Mouse (Mus musculus) retina, postnatal 7 days (tissue): ENCODE results near the gene Thbs3.

Experiments used
- DNase-seq: peaks from one replicate; pipeline ENCODE4 v3.0.0-alpha.2; 2012; ENCODE audit warnings: low read depth, low spot score

Thbs3 gene

GRCm38 (mm10) chr3:89226900-89227299, 11.9 kb downstream of the Thbs3 start, which contains the start of gene Mtx1:
Gene Mtx1 (minus strand): TSS chr3:89227088.
- DNase-seq: no peak

- DNase-seq: no peak
Observed at GRCm38 (mm10) chr3:89227307-89228179, 12.6 kb downstream of the Thbs3 start.

- peak; percentile 57 for DNase-seq
Observed at GRCm38 (mm10) chr3:89228180-89228549, 13.2 kb downstream of the Thbs3 start.

- no peak for DNase-seq
Observed at GRCm38 (mm10) chr3:89228836-89229235, 13.9 kb downstream of the Thbs3 start, which contains the start of gene Muc1. Gene Muc1 (plus strand): TSS chr3:89229057.

- no peak for DNase-seq
Observed at GRCm38 (mm10) chr3:89229276-89229675, 14.3 kb downstream of the Thbs3 start.

- DNase-seq: no peak
Observed at GRCm38 (mm10) chr3:89230561-89230960, 15.6 kb downstream of the Thbs3 start.

- no peak for DNase-seq
Observed at GRCm38 (mm10) chr3:89231345-89231744, 16.4 kb downstream of the Thbs3 start.

- DNase-seq: no peak
Observed at GRCm38 (mm10) chr3:89231772-89232275, 16.8 kb downstream of the Thbs3 start.

GRCm38 (mm10) chr3:89232614-89233013, 17.6 kb downstream of the Thbs3 start:
- DNase-seq: no peak

- DNase-seq: no peak
Observed at GRCm38 (mm10) chr3:89233562-89234110, 18.7 kb downstream of the Thbs3 start.

GRCm38 (mm10) chr3:89236516-89236915, 21.5 kb downstream of the Thbs3 start:
- no peak for DNase-seq

GRCm38 (mm10) chr3:89237682-89238081, 22.7 kb downstream of the Thbs3 start:
- DNase-seq: no peak

GRCm38 (mm10) chr3:89238494-89238893, 23.5 kb downstream of the Thbs3 start:
- DNase-seq: no peak

- no peak for DNase-seq
Observed at GRCm38 (mm10) chr3:89242331-89242895, 27.4 kb downstream of the Thbs3 start.

GRCm38 (mm10) chr3:89243609-89244008, 28.6 kb downstream of the Thbs3 start:
- DNase-seq: no peak

GRCm38 (mm10) chr3:89244158-89244981, 29.4 kb downstream of the Thbs3 start:
- no peak for DNase-seq

GRCm38 (mm10) chr3:89244982-89245687, 30.2 kb downstream of the Thbs3 start:
- DNase-seq: no peak

GRCm38 (mm10) chr3:89245688-89246171, 30.8 kb downstream of the Thbs3 start, which contains the start of gene Krtcap2:
Gene Krtcap2 (plus strand): TSS chr3:89245966.
- DNase-seq: no peak

- DNase-seq: peak; percentile 88
Observed at GRCm38 (mm10) chr3:89246261-89247100, 31.5 kb downstream of the Thbs3 start, which contains the start of gene Trim46. Gene Trim46 (minus strand): TSS chr3:89246309.

- no peak for DNase-seq
Observed at GRCm38 (mm10) chr3:89247466-89247865, 32.5 kb downstream of the Thbs3 start.
